Mouse (Mus musculus) lung, embryonic 15.5 days (tissue): ENCODE data around the gene BC051142. TPM values are rescaled to one million over a fixed set of nuclear protein-coding genes. Genes with fewer than 3 reads are reported as not detected.
"Not testable (repeated sequence)": the region's sequence is repeated elsewhere in the genome, so short reads cannot be mapped to it uniquely, and the experiment has no call there.

Experiments used
- ATAC-seq: fragments of 200-750 bp; cut with Nextera tagmentation; 2 replicates; pipeline ENCODE4 v1.8.0; 2017; ENCODE audit warnings: moderate number of reproducible peaks, borderline replicate concordance; ENCODE audit not compliant: low FRiP score, low TSS enrichment; ENCODE audit errors: extremely low read depth
- H3K27ac ChIP-seq: fragments of 300-500 bp; sonication (generic); 2 replicates; pipeline ENCODE4 v1.5.1; 2015; ENCODE audit warnings: moderate library complexity, mild to moderate bottlenecking, inconsistent platforms
- H3K27me3 ChIP-seq: fragments of 300-500 bp; sonication (generic); 2 replicates; pipeline ENCODE4 v1.6.1; 2015; ENCODE audit warnings: inconsistent platforms
- H3K36me3 ChIP-seq: fragments of 300-500 bp; sonication (generic); 2 replicates; pipeline ENCODE4 v1.6.1; 2015; ENCODE audit warnings: inconsistent platforms
- H3K4me1 ChIP-seq: fragments of 300-500 bp; sonication (generic); 2 replicates; pipeline ENCODE4 v1.6.1; 2015; ENCODE audit warnings: inconsistent platforms
- H3K4me2 ChIP-seq: fragments of 300-500 bp; sonication (generic); 2 replicates; pipeline ENCODE4 v1.6.1; 2015; ENCODE audit warnings: inconsistent platforms, mild to moderate bottlenecking, moderate library complexity
- H3K4me3 ChIP-seq: fragments of 300-500 bp; sonication (generic); 2 replicates; pipeline ENCODE4 v1.5.1; 2015; ENCODE audit warnings: mild to moderate bottlenecking, inconsistent platforms
- H3K9ac ChIP-seq: fragments of 300-500 bp; sonication (generic); 2 replicates; pipeline ENCODE4 v1.6.1; 2015; ENCODE audit warnings: inconsistent platforms
- H3K9me3 ChIP-seq: fragments of 300-500 bp; sonication (generic); 2 replicates; pipeline ENCODE4 v1.6.1; 2016; ENCODE audit warnings: inconsistent platforms
- WGBS: fragments of 180-500 bp; shearing (Covaris S2); methylation state at CpG from one replicate; pipeline ENCODE4 v1.1.7; 2015; 5-methylcytosine and 5-hydroxymethylcytosine counted together
- polyA plus RNA-seq: library from polyadenylated mRNA; unstranded; fragments of >200 nt; fragmentation: Nextera tagmentation; extraction: Ambion mirVana; gene quantifications from 2 replicates; pipeline ENCODE4 v1.2.1, GENCODE M21; 2015

BC051142 gene
- polyA plus RNA-seq, 1 experiment from 2014 or later = 0.37 TPM

DNA sequence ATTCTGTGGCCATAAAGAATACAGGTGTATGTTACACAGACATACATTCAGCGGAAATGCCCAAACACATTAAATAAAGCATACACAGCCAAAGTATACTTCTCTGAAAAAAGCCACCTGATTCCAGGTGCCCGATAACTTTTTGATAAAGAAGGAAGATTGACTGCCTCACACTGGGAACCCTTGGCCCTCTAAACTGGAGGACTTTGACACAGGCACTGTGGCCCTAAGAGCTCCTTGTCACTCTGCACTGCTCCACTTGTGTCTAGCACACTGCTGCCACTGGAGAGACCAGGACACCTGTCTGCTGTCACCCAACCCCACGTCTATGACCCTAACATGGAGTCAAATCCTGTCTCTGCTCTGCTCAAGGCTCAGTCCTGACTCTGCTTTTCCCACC is 76.4 kb downstream of the BC051142 start:
- no peaks in the 10 kb centered on the region for H3K4me1 ChIP-seq
- no peak for ATAC-seq
- no peaks in the 10 kb centered on the region for H3K9me3 ChIP-seq
- no peaks in the 10 kb centered on the region for H3K36me3 ChIP-seq
- 0 out of 2 replicates have a peak, but pooled peaks cover 4% of the 10 kb centered on the region for H3K27me3 ChIP-seq
- no peak overlapping the region for H3K9ac ChIP-seq
- no peak overlapping the region for H3K4me3 ChIP-seq
- H3K4me2 ChIP-seq = no peak overlapping the region
- WGBS = 69% methylated on average over 3 of the region's 3 CpGs
- H3K27ac ChIP-seq = no peak overlapping the region

DNA sequence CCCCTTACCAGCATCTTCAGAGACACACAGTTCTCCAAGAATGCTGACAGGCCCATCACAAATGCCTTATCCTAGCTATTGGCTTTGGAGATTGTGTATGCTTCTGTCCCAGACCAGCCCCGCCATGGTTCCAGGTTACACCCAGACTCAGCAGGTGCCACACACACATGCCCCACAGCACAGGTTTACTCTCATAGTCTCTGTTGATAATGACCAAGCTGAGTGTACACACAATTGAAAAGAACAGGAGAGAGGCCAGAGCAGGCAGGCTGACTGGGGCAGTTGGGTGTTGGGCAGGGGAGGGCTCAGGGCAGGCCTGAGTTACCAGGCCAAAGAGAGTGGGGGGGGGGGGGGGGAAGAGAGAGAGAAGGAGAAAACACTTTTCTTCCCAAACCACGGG is 77.8 kb downstream of the BC051142 start:
- 77% methylated on average over 1 of the region's 2 CpGs for WGBS

DNA sequence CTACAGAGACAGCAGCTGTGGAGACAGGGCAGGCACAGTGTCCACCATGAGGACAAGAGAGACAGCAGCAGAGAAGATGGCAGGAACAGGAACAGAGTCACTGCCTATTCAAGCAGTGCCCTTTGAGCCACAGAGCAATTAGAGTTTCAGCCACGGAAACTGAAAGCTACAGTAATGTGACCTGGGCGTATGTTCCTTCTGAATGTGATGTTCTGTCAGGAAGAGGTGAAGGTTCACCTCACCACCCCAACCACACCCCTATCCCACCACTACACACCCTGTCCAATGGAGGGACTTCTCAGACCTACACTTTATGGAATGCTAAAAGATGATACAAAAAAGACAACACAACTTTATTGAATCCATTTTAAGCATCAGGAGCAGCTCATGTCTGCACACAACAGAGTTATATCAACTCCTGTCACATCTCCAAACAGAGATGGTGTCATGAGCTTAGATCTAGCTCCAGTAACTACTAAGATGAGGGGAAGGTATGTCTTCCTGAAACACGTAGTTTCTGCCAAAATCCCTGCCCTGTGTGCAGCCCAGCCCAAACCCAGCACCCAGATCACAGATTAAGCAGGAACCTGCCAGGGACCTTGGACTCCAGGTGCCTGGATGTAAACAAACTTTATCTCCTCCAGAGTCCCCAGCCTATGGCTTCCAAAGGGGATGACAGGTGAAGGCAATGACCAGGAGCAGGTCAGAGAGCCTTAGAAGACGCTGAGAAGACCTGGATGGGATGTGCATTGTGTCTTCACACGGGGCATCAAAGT is 78.8 kb downstream of the BC051142 start, which contains the start of gene Btnl4:
Gene Btnl4, minus strand, starts transcription at position 81 of the 776 bp plus-strand sequence.
- ATAC-seq, H3K27ac ChIP-seq, H3K4me3 ChIP-seq, H3K9ac ChIP-seq, H3K9me3 ChIP-seq, H3K36me3 ChIP-seq, H3K27me3 ChIP-seq, H3K4me2 ChIP-seq, H3K4me1 ChIP-seq: not testable (repeated sequence)
- 72% methylated on average over 5 of the region's 5 CpGs for WGBS

More for the DNA sequence above, 77.8 kb downstream of the BC051142 start:
- Histone ChIP-seq H3K36me3 (no peaks in the 10 kb centered on the region), H3K9ac (no peak overlapping the region), H3K27me3 (0 out of 2 replicates have a peak, but pooled peaks cover 4% of the 10 kb centered on the region), H3K9me3 (no peaks in the 10 kb centered on the region), H3K4me2 (no peak overlapping the region), H3K4me3 (no peak overlapping the region), H3K27ac (no peak overlapping the region), H3K4me1 (no peaks in the 10 kb centered on the region)
- no peak for ATAC-seq

DNA sequence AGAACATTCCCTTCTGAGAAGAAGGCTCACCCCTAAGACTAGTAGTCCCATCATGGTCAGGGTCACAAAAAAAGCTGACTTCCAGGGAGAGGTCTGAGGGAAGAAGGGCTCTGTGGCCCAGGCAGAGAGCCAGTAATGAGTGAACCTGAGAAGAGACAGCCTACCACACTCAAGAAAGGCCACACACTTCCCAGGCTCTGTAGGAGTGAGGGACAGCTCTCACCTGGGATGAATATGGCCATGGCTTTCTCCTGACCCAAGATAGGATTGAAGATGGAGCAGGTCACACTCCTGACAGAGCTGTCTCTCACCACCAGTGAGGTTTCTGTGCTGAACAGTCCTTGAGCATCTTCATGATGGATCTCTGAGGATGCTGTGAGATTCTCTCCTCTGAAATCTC is 94.2 kb downstream of the BC051142 start:
- no peak for ATAC-seq
- H3K9ac ChIP-seq = no peak overlapping the region
- no peak overlapping the region for H3K4me2 ChIP-seq
- no peaks in the 10 kb centered on the region for H3K27me3 ChIP-seq
- no peaks in the 10 kb centered on the region for H3K4me1 ChIP-seq
- H3K4me3 ChIP-seq = no peak overlapping the region
- no peak overlapping the region for H3K27ac ChIP-seq
- H3K36me3 ChIP-seq = no peaks in the 10 kb centered on the region
- no peaks in the 10 kb centered on the region for H3K9me3 ChIP-seq

DNA sequence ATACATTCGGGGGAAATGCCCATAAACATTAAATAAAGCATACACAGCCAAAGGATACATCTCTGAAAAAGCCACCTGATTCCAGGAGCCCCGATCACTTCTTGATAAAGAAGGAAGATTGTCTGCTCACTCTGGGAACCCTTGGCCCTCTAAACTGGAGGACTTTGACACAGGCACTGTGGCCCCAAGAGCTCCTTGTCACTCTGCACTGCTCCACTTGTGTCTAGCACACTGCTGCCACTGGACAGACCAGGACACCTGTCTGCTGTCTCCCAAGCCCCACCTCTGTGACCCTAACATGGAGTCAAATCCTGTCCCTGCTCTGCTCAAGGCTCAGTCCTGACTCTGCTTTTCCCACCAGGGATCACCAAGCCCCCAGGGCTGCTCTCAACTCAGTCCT is 96.5 kb downstream of the BC051142 start:
- H3K4me1 ChIP-seq, ATAC-seq, H3K4me2 ChIP-seq, H3K4me3 ChIP-seq, H3K36me3 ChIP-seq, H3K9me3 ChIP-seq, H3K9ac ChIP-seq, H3K27me3 ChIP-seq, H3K27ac ChIP-seq: not testable (repeated sequence)
- WGBS = 73% methylated on average over 2 of the region's 2 CpGs

DNA sequence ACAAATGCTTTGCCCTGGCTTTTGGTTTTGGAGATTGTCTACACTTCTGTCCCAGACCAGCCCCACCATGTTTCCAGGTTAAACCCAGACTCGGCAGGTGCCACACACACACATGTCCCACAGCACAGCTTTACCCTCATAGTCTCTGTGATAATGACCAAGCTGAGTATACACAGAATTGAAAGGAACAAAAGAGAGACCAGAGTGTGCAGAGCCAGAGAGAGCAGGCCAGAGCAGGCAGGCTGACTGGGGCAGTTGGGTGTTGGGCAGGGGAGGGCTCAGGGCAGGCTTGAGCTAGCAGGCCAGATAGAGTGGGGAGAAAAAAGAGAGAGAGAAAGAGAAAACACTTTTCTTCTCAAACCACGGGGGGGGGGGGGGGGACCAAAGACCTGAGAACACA is 97.9 kb downstream of the BC051142 start:
- ATAC-seq = no peak
- 90% methylated on average over 1 of the region's 2 CpGs for WGBS

DNA sequence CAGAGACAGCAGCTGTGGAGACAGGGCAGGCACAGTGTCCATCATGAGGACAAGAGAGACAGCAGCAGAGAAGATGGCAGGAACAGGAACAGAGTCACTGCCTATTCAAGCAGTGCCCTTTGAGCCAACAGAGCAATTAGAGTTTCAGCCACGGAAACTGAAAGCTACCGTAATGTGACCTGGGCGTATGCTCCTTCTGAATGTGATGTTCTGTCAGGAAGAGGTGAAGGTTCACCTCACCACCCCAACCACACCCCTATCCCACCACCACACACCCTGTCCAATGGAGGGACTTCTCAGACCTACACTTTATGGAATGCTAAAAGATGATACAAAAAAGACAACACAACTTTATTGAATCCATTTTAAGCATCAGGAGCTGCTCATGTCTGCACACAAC is 98.7 kb downstream of the BC051142 start:
- 74% methylated on average over 3 of the region's 3 CpGs for whole genome bisulfite sequencing
- H3K27me3 ChIP-seq, ATAC-seq, H3K36me3 ChIP-seq, H3K9me3 ChIP-seq, H3K4me3 ChIP-seq, H3K27ac ChIP-seq, H3K4me2 ChIP-seq, H3K9ac ChIP-seq, H3K4me1 ChIP-seq: not testable (repeated sequence)

More for the DNA sequence above, 97.9 kb downstream of the BC051142 start:
- no peaks in the 10 kb centered on the region for H3K27me3 ChIP-seq
- no peak overlapping the region for H3K4me3 ChIP-seq
- H3K9me3 ChIP-seq = no peaks in the 10 kb centered on the region
- no peak overlapping the region for H3K27ac ChIP-seq
- no peaks in the 10 kb centered on the region for H3K36me3 ChIP-seq
- no peak overlapping the region for H3K4me2 ChIP-seq
- no peaks in the 10 kb centered on the region for H3K4me1 ChIP-seq
- no peak overlapping the region for H3K9ac ChIP-seq

DNA sequence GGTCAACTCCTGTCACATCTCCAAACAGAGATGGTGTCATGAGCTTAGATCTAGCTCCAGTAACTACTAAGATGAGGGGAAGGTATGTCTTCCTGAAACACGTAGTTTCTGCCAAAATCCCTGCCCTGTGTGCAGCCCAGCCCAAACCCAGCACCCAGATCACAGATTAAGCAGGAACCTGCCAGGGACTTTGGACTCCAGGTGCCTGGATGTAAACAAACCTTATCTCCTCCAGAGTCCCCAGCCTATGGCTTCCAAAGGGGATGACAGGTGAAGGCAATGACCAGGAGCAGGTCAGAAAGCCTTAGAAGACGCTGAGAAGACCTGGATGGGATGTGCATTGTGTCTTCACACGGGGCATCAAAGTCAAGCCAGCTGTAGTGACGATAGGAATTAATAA is 99.1 kb downstream of the BC051142 start:
- not testable (repeated sequence) for H3K27ac ChIP-seq, ATAC-seq, H3K9me3 ChIP-seq, H3K4me3 ChIP-seq, H3K9ac ChIP-seq, H3K27me3 ChIP-seq, H3K4me2 ChIP-seq, H3K4me1 ChIP-seq, H3K36me3 ChIP-seq
- WGBS = 27% methylated on average over 3 of the region's 4 CpGs

DNA sequence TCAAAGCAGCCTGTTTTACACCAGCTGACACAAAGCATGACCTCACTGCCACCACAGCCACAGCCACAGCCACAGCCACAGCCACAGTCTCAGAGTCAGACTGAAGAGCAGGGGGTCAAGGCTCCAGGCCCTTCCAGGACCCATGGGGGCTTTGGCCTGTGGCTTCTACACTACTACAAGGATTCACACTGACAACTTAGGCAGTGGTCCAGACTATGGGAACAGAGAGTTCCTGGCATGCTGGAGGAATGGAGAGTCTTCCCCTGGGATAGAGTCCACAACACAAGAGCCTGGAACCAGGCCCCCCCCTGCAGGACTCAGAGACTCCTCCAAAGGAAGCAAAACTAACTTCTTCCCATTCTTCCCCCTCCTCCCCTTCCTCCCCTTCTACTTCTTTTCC is 109.0 kb downstream of the BC051142 start:
- Histone ChIP-seq H3K4me1 (no peaks in the 10 kb centered on the region), H3K4me2 (no peak overlapping the region), H3K9ac (no peak overlapping the region), H3K4me3 (no peak overlapping the region), H3K27me3 (no peaks in the 10 kb centered on the region), H3K27ac (no peak overlapping the region), H3K9me3 (no peaks in the 10 kb centered on the region), H3K36me3 (no peaks in the 10 kb centered on the region)
- ATAC-seq = no peak

Other genes starting within 250 kb of the BC051142 start
- 2.0 and 3.2 TPM in 2 replicates for gene H2-DMb1, start 245.7 kb upstream of the BC051142 start, polyA plus RNA-seq
- 6.7 and 7.6 TPM in 2 replicates for gene Tap1, start 211.3 kb upstream of the BC051142 start, polyA plus RNA-seq
- gene Psmb9, start 211.1 kb upstream of the BC051142 start, polyA plus RNA-seq = 6.5 and 10.8 TPM in 2 replicates
- 17.1 and 29.7 TPM in 2 replicates for gene Psmb8, start 201.1 kb upstream of the BC051142 start, polyA plus RNA-seq
- gene Tap2, start 195.3 kb upstream of the BC051142 start, polyA plus RNA-seq = 8.6 and 12.7 TPM in 2 replicates
- 0.09 and 0.14 TPM in 2 replicates for gene H2-Ob, start 159.9 kb upstream of the BC051142 start, polyA plus RNA-seq
- 12.1 and 42.0 TPM in 2 replicates for gene H2-Ab1, start 141.1 kb upstream of the BC051142 start, polyA plus RNA-seq
- gene H2-Aa, start 111.0 kb upstream of the BC051142 start, polyA plus RNA-seq = 6.3 and 18.9 TPM in 2 replicates
- gene H2-Eb1, start 93.0 kb upstream of the BC051142 start, polyA plus RNA-seq = 4.7 and 12.0 TPM in 2 replicates
- 0.11 TPM in 1 of 2 replicates, not detected in the other for gene H2-Eb2, start 73.2 kb upstream of the BC051142 start, polyA plus RNA-seq
- 0.08 and 0.16 TPM in 2 replicates for gene Btnl2, start 44.0 kb upstream of the BC051142 start, polyA plus RNA-seq
- not detected in 2 replicates for gene Btnl1, start 21.7 kb upstream of the BC051142 start, polyA plus RNA-seq
- not detected in 2 replicates for gene Btnl4, start 78.5 kb downstream of the BC051142 start, polyA plus RNA-seq
- gene Btnl6, start 118.5 kb downstream of the BC051142 start, polyA plus RNA-seq = not detected in 2 replicates
- 11.2 and 12.0 TPM in 2 replicates for gene Notch4, start 165.4 kb downstream of the BC051142 start, polyA plus RNA-seq
- 11.5 and 17.9 TPM in 2 replicates for gene Gpsm3, start 191.0 kb downstream of the BC051142 start, polyA plus RNA-seq
- 8.8 and 9.8 TPM in 2 replicates for gene Pbx2, start 192.4 kb downstream of the BC051142 start, polyA plus RNA-seq
- gene Ager, start 199.0 kb downstream of the BC051142 start, polyA plus RNA-seq = 197 and 248 TPM in 2 replicates
- gene Rnf5, start 204.9 kb downstream of the BC051142 start, polyA plus RNA-seq = 122 and 124 TPM in 2 replicates
- 51.8 and 51.9 TPM in 2 replicates for gene Agpat1, start 205.4 kb downstream of the BC051142 start, polyA plus RNA-seq
- 2.2 and 2.8 TPM in 2 replicates for gene Egfl8, start 217.2 kb downstream of the BC051142 start, polyA plus RNA-seq
- 21.0 and 22.4 TPM in 2 replicates for gene Ppt2, start 229.7 kb downstream of the BC051142 start, polyA plus RNA-seq
- 0.16 and 0.46 TPM in 2 replicates for gene Prrt1, start 230.7 kb downstream of the BC051142 start, polyA plus RNA-seq
- gene Fkbpl, start 245.9 kb downstream of the BC051142 start, polyA plus RNA-seq = 12.9 and 14.0 TPM in 2 replicates
- 84.6 and 85.8 TPM in 2 replicates for gene Atf6b, start 248.3 kb downstream of the BC051142 start, polyA plus RNA-seq